Mouse (Mus musculus) gastrocnemius, postnatal 14 days (tissue): ENCODE data around the gene Rnase10. TPM values are rescaled to one million over a fixed set of nuclear protein-coding genes. Genes with fewer than 3 reads are reported as not detected.

Experiments used
- DNase-seq: peaks from one replicate; pipeline ENCODE4 v3.0.0; 2021; ENCODE audit warnings: mixed read lengths
- intact Hi-C: fragments of 180-260 bp; cut with DNase I; formaldehyde crosslinking; loops from one replicate; pipeline ENCODE4 v1.15.1; 2025; ENCODE audit warnings: low total_unique reads
- total RNA-seq, 2 experiments: library from RNA; stranded (reverse); gene quantifications; 2 replicates each; pipeline ENCODE4 v1.2.3; 2021

Gene Rnase10
- total RNA-seq, 2 experiments from 2014 or later, result not detected

- intact Hi-C loops, result no loop called here
- DNase-seq, result no peak
These were observed 49.9 kb downstream of the Rnase10 start, which contains the start of gene Rnase12 for GRCm38 (mm10) chr14:51057401-51057831. Gene Rnase12 (minus strand): TSS chr14:51057661.

Other genes starting within 250 kb of the Rnase10 start
- gene Ttc5, start 222.2 kb upstream of the Rnase10 start, total RNA-seq, result 10 to 100 TPM; 12.0 to 12.3 TPM
- under 1 TPM in 1 of 2 experiments, not detected in 1; 0.72 TPM for gene Ccnb1ip1, start 200.0 kb upstream of the Rnase10 start, total RNA-seq
- 1 to 10 TPM; 9.3 to 10.0 TPM for gene Parp2, start 199.9 kb upstream of the Rnase10 start, total RNA-seq
- gene Tep1, start 137.2 kb upstream of the Rnase10 start, total RNA-seq, result 10 to 100 TPM in 1 of 2 experiments, 1 to 10 TPM in 1; 9.4 to 10.3 TPM
- 100 to 1,000 TPM; 101 to 192 TPM for gene Klhl33, start 110.2 kb upstream of the Rnase10 start, total RNA-seq
- 10 to 100 TPM; 40.0 to 42.1 TPM for gene Osgep, start 82.9 kb upstream of the Rnase10 start, total RNA-seq
- 10 to 100 TPM; 32.7 to 33.4 TPM for gene Apex1, start 82.8 kb upstream of the Rnase10 start, total RNA-seq
- gene Pip4p1, start 76.9 kb upstream of the Rnase10 start, total RNA-seq, result 10 to 100 TPM; 12.6 to 16.4 TPM
- 1 to 10 TPM; 4.6 to 6.8 TPM for gene Pnp, start 76.7 kb upstream of the Rnase10 start, total RNA-seq
- gene Gm49342, start 63.2 kb upstream of the Rnase10 start, total RNA-seq, result 1 to 10 TPM; 4.6 to 6.6 TPM
- gene Pnp2, start 51.8 kb upstream of the Rnase10 start, total RNA-seq, result under 1 TPM; 0.29 to 0.49 TPM
- gene Rnase9, start 34.1 kb downstream of the Rnase10 start, total RNA-seq, result not detected
- not detected for gene Rnase11, start 42.4 kb downstream of the Rnase10 start, total RNA-seq
- gene Rnase12, start 49.9 kb downstream of the Rnase10 start, total RNA-seq, result not detected
- not detected for gene Olfr750, start 66.7 kb downstream of the Rnase10 start, total RNA-seq
- gene Rnase4, start 83.3 kb downstream of the Rnase10 start, total RNA-seq, result 10 to 100 TPM; 46.5 to 51.1 TPM
- gene Ang, start 83.4 kb downstream of the Rnase10 start, total RNA-seq, result 1 to 10 TPM; 3.6 to 3.8 TPM
- gene Eddm3b, start 106.7 kb downstream of the Rnase10 start, total RNA-seq, result not detected
- gene Rnase6, start 116.2 kb downstream of the Rnase10 start, total RNA-seq, result under 1 TPM; 0.18 to 0.64 TPM
- gene Rnase1, start 139.0 kb downstream of the Rnase10 start, total RNA-seq, result not detected
- gene Rnase2b, start 154.5 kb downstream of the Rnase10 start, total RNA-seq, result not detected
- gene Ang2, start 191.4 kb downstream of the Rnase10 start, total RNA-seq, result not detected
- gene Ear14, start 195.6 kb downstream of the Rnase10 start, total RNA-seq, result not detected
- under 1 TPM in 1 of 2 experiments, not detected in 1; 0.64 TPM for gene Rnase2a, start 248.4 kb downstream of the Rnase10 start, total RNA-seq